Mouse (Mus musculus) liver, embryonic 14.5 days (tissue): Measurements from ENCODE around the gene Sipa1l3.

Source experiments
- CTCF ChIP-seq: IDR thresholded peaks from 2 replicates; pipeline ENCODE4 v1.5.1; 2016; ENCODE audit warnings: antibody characterized with exemption, low read depth, control low read depth
- EP300 ChIP-seq: IDR thresholded peaks from 2 replicates; pipeline ENCODE4 v1.6.1; 2016; ENCODE audit warnings: antibody characterized with exemption, low read depth

DNA sequence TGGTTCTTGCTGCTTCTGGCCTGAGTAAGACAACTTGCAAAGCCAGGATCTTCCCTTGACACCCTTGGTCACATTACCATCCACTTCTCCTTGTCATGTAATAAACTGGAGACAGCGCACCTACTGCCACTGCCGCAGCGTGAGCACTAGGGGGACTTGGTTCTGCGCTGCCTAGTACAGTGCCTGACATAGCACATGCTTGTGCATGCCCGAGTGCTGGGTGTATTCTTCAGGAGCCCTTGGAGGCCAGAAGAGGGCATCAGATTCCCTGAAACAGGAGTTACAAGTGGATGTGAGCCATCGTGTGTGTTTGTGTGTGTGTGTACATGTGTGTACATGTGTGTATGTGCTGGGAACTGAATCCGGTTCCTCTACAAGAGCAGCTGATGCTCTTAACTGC, 231.0 kb downstream of the Sipa1l3 start:
- peak; percentile 15; the same call in 1 of the 2 replicates for TF ChIP-seq CTCF
- TF ChIP-seq EP300, result no peak
